Mouse (Mus musculus) bone marrow macrophage, adult 2 months (primary cell): Measurements from ENCODE around the gene Tmcc1.

Experiments used
- CTCF ChIP-seq: IDR thresholded peaks from 2 replicates; pipeline ENCODE4 v1.5.1; 2012; ENCODE audit warnings: low read depth, mild to moderate bottlenecking, low read length, moderate library complexity
- POLR2A ChIP-seq: IDR thresholded peaks from 2 replicates; pipeline ENCODE4 v1.6.1; 2012; ENCODE audit warnings: mild to moderate bottlenecking, low read depth, low read length, borderline replicate concordance

- TF ChIP-seq POLR2A (no peak), CTCF (no peak)
These were observed 66.7 kb downstream of the Tmcc1 start for GRCm38 (mm10) chr6:116126577-116126976.
